Mouse (Mus musculus) urinary bladder, postnatal 25 days (tissue): ENCODE data around the gene Cacna1a.
"Not testable (repeated sequence)": the region's sequence is repeated elsewhere in the genome, so short reads cannot be mapped to it uniquely, and the experiment has no call there.

Source experiments
- DNase-seq: peaks from one replicate; pipeline ENCODE4 v3.0.0; 2022; ENCODE audit warnings: low spot score

The Cacna1a gene

DNA sequence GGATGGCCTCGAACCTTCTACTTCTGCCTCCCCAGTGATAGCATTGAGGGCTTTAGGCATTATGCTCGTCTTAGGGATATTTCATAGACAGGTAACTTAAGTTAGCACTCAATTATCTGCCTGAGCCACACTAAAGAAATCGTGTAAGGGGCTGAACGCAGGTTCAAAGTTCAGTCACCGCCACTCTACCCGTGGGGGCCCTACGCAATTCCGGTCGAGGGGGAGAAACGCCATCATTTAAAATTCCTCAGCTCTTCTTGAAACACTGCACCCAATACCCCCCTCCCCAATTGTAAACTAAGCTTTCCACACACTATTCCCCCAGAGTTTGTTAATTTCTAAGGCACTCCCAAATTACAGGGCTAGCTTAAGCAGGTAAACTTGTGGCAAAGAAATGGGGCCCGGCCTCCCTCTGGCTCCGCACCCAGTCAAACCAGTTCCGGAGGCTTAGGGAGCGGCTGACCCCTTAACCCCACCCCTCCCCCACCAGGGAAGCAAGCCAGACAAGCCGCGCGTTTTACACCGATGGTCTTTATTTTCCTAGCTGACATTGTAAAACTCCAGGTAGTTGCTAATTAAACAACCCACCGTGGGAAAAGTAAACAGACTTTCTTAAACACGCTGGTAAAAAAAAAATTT lies 272.7 kb downstream of the Cacna1a start:
- DNase-seq: peak; percentile 79

DNA sequence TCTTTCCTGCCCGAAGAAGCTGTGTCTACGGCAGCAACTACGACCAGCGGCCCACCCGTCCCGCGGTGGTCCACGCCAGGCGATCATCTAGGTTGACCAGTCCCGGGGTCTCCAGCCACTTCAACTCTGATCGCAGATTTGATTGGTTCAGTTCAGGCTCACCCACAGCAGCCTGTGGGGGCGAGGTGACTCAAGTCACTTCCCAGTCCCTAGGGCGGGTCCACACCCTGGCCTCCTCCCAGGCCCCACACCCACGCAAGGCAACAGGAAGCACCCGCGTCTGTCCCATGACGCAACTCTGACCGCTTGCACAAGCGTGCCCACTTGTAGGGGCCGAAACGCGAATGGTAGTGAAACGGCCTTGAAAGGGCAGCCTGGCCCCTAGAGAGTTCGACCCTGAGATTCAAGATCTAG lies 273.2 kb downstream of the Cacna1a start:
- DNase-seq: peak; percentile 90

DNA sequence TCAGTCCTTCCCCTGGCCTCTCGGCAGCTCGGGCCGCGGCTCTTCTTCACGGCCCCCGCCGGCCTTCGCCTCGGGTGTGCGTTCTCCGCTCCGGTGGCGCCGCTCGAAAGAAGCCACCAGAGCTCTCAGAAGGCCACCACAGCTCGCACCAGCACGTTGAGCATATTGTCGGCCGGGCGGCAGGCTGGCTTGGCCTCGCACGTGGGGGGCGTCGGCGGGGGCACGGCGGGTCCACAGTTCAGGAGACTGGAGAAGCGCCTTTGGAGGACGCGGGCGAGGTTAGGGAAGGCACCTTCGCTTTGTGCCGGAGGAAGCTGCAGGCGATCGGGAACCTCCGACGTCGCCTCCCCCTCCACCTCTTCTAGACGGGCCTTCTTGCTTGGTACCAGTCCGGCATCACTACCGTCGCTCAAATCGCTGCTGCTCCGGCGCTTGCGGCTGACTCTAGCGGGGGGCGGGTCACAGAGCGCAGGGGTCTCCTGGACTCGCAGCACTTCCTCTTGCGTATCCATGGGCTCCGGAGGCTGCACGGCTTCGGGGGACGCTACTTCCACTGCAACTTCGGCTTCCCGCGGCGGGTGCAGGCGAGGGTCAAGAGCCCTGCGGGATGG lies 273.8 kb downstream of the Cacna1a start:
- peak; percentile 42 for DNase-seq

DNA sequence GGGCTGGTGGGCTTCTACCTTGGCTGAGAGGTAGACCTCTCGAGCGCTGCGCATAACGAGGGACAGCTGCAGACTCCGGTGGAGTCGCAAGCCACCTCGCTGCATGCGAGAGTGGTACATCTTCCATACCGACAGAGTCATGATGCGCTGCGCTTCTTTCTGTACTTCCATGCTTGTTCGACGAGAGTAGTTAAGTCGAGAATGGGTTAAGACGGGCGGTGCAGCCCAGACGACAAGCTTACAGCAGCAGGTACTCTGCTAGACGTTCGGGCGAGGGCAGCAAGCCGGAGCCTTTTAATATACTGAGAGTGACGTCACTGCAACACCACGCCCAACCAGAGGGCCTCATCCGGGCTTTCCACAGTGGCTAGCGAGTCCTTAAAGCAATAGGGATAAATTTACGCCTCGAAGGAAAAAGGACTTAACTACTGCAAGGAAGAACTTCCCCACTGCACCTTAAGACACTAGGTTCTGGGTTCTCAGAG lies 274.4 kb downstream of the Cacna1a start, which contains the start of gene Ier2:
Ier2 (minus strand) TSS at position 272 of the 485 bp plus-strand sequence.
- DNase-seq: peak; percentile 95

DNA sequence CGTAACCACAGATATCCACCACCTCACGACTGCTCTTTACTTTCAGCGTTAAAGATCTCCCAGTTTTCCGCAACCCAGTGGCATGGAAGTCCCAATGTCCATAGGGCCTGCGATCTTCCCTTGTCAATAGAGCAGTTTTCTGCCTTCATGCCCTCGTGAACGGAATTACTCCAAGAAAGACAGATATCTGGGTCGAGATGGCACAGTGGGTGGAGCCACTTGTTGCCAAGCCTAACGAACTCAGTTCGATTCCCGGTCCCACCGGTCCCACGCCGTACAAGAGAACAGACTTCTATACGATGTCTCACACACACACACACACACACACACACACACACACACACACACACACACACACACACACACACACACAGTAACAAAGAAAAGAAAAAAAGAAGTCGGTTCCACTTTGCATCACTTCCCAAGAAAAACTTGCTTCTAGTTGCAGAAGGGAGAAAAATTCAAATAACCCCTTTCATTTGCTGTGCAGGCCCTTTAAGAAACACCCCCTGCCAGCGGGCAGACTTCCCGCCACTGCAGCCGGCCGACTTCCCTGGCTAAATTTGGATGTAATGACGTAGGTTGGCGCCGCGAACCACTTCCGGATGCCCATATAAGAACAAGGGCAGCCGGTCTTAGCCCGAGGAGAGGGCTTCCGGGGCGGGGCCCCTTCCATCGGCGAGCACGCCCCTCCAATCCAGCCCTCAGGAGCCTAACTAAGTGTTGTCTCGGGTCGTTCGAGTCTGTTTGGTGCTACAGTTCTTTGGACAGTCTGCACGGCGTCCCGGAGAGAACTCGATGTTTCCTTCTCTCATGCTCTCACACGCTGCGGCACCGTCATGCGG lies 275.5 kb downstream of the Cacna1a start:
- DNase-seq: peak; percentile 95

DNA sequence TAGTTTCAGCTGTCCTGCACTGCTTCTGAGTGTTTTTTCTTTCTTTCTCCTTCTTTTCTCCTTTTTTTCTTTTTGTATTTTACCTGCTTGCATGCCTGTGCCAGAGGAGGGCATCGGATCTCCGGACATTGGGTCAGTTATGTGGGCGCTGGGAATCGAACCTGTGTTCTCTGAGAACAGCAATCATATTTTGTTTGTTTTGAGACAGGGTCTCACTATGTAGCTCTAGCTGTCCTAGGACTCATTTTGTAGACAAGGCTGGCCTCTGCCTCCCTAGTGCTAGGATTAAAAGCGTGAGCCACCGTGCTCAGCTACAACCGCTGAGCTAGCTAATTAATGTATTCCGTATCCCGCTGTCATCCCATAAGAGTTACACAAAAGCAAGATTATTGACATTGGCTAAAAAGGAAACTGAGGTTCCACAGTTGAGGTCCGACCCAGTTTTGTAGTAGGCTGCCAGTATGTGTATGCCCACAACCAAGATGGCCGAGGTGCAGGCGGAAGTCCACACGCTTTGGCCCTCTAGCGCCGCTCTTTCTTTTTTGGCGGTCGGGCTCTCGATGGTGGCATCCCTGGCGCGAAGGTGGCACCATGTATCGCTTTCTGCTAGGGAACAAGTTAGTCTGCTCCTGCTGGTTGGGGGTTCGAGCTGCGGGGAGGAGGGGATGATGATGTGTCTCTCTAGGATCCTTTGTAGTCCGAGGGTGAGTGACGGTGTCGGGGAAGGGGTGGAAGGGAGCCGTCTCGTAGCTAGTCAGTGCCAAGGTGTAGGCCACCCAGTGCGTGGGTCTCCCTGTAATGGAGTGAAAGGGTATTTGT lies 276.5 kb downstream of the Cacna1a start:
- DNase-seq: peak; percentile 67

DNA sequence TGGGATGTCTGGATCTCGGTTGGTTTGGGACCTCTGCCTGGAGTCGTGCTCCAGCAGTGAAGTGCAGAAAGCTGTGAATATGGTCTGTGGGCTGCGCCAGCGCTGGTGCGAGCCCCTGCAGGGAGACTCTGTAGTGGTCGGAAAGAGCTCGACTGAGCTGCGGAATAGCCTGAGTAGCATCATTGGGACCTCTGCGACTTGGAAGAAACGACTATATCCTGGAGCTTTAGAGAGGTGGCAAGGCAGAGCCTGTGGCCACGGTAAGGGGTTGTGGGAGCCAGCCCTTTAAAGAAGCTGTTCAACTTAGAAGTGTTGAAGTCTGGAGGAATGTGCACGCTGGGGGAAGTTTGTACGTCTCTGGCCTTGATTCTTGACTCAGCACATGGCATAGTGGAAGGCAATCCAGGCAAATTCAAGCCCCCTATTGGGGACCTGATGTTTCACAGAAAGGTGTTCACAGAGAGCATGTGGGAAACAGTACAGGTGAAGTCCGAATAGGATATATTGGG lies 277.2 kb downstream of the Cacna1a start:
- DNase-seq: no peak

DNA sequence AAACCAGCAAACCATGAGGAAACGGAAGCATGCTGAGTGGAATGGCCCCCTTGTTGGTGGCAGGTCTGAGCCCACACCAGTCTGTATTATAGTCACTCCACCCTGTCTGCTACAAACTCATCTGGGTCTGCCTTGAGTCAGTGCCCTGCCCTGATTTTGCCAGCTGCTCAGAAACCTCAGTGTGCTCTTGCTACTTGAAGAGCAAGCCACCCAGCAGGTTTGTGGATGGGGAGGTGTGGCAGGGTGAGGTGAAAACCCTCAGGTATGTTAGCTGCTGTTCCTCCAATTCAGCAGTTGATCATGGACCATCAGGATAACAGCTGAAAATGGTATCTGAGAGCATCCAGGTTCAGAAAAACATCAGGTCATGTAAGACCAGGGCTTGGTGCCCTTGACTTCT lies 279.8 kb downstream of the Cacna1a start:
- DNase-seq: no peak

DNA sequence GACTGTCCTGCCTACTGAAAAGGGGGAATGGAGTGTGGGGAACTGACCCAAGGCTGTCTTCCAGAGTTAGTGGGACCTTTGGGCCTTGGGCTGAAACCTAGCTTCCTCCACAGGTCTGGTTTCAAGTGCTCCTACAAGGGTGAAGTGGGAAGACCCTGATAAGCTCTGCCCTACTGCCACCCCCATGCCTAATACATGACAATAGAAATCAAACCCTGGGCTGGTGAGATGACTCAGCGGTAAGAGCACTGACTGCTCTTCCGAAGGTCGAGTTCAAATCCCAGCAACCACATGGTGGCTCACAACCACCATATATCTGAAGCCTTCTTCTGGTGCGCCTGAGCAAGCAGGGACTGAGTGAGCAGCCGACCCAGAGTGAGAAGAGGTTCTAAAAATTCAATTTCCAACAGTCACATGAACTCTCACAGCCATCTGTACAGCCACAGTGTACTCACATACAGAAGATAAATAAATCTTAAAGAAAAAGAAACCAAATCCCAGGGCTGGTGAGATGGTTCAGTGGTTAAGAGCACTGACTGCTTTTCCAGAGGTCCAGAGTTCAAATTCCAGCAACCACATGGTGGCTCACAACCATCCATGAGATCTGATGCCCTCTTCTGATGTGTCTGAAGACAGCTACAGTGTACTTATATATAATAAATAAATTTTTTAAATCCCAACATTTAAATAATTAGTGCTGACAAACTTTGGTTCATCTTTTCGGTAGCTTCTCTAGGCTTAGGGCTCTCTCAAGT lies 280.7 kb downstream of the Cacna1a start:
- DNase-seq: no peak

DNA sequence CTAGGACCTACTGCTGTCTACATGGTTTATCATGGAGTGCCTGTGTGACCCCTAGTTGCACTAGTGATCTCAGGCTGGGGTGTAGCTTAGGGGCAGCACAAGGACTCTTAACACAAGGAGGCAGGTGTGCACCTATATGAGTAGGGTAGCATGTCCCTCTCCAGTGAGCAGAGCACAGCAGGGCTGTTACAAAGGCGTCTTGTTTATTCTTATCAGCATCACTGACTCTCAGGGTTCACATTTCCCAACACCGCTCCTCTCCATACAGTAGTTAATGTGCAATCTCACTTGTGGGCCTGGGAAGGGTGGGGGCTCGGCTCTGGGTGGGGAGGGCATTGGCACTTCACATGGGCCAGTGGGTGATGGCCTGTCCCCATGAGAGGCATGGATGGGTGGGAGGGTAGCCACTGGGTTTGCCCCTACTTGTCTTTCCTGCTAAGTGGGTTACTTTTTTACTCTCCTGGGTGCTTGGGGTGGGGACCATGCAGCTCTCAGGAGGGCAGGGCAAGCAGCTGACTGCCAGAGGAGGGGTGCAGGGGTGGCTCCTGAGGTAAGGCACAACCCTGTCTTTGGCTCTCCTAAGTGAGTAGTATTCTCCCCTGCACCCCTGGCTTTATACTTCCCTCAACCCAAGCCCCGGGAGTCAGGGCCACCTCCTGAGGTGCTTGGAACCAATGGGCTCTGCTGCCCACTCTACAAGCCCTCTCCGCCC lies 282.2 kb downstream of the Cacna1a start:
- not testable (repeated sequence) for DNase-seq

DNA sequence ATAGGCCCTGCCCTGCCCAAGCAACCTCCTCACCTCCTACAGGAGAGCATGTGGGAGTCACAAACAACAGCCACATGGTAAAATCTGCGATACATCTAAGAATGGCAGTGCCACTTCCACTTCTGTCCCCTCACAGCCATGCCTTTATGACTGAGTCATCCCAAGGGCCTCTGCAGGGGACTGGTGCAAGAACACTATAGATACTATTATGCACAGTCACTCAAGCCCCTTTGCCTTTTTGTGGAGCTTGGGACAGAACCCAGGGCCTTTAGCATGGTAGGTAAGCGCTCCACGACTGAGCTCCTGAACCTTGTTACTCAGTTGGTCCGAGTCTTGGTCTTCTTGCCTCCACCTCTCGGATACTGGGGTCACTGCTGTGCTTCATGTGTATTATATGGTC lies 289.1 kb downstream of the Cacna1a start:
- DNase-seq: no peak

DNA sequence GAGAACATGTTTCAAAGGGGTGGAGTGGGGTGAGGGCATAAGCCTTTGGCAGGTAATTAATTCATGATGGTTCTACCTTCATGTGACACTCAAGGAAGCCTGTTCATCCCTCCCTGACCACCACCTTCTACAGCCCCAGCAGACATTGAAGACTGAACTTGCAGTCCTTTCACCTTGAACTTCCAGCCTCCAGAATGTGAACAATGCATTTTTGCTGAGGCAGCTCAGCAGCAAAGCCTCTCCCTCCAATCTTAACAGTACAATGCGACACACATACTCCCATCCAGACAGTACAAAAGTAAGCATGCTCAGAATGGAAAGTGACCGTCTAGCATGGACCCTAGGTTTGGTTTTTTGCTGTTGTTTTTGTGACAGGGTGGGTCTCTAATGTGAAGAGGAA lies 293.2 kb downstream of the Cacna1a start:
- DNase-seq: no peak

DNA sequence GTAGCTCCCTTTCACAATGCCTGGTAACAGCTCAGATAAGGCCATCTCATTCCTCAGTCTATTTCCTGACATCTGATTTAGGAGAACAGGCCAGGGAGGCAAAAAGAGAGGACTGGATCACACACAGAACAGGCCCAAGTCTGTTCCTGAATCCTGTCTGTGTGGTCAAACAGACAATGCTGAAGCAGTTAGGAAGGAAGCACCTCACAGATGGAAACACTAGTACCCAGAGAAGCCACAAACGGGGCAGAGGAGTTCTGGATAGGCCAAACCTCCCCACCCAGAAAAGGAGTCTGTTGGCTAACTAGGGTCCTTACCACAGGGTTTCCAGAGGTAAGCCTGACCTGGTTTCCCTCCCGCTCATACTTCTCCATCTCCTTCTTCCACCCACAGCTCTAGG lies 294.0 kb downstream of the Cacna1a start:
- DNase-seq: no peak

DNA sequence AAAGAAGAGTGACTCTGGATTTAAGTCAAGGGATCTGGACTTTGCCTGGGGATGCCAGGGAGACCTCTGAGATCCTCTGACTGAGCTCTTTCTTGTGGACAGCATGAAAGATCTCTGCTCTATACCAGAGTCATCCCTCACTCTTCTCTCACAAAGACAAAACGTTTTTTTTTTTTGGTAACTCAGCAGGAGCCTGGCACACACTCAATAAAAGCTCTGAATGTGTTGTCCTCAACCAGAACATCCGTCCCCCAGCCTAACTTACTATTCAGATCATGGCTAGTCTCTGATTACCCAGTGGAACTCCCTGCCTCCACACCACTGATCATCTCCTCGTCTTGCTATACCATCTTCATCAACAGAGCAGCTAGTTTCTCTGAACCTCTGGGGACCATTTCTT lies 296.3 kb downstream of the Cacna1a start:
- DNase-seq: no peak

DNA sequence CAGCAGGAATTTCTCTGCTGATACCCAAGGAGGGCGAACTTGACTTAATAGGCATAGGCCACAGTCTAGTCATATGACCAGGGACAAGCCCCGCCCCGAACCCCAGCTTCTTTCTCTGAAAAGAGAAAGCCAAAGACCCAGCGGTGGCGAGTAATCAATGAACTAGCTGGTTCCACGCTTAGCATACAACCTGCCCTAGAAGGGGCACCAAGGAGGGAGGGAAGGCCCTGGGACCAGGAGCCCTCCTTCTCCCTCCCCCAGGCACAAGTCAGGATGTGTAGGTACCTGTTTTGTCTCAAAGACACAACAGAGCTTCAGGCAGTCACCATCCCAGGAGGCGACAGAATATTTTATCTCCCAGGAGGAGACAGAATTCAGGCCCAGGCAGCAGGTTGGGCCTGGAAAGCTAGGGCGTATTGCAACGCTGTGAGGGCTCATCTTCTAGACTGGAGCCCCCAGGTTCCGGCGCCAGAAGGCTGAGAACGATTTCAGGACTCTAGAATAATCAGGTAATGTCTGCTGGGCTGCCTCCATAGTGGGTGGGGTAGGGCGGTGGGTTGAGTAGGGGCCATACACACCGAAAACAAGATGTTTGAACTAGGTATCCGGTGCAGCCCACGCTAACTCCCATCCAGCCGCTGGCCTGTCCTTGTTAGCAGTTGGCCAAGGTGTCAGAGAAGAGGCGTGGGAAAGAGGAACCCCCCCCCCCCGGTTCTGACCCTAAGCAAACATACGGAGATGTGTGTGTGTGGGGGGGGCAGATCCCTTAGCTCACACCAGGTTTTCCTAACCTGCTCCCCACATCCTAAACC lies 298.2 kb downstream of the Cacna1a start, which contains the start of gene Trmt1:
Trmt1 (plus strand) TSS at position 117 of the 812 bp plus-strand sequence.
- no peak for DNase-seq

DNA sequence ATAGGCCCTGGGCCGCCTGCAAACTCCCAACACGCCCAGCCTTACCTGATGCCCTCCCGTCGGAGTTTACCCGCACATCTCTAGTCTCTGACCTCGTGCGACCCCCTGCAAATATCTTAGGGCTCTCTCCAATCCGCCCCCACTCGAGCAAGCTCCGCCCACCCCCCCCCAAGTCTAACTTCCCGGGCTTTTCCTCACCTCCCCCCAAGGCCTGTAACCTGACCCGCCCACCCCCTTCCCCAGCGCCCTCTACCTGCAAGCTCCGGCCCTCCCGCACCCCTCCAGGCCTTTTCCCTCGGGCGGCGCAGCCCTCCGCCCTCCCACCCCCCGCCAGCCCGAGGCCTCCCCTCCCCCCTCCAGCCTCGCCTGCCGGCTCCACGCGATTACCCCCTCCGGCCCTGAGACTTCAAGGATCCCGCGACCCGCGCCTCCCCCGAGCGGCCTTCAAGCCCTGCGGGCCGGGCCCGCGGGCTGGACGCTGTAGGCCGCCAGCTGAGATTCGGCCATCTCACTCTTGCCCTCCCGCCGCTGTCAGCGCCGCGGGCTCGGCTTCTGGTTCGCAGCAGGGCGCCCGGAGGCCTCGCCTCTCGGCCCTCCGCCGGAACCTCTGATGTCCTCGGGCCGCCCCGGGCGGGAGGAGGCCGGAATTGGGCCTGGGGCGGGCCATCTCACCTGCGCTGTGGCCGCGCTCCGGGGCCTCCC lies 298.9 kb downstream of the Cacna1a start:
- no peak for DNase-seq

DNA sequence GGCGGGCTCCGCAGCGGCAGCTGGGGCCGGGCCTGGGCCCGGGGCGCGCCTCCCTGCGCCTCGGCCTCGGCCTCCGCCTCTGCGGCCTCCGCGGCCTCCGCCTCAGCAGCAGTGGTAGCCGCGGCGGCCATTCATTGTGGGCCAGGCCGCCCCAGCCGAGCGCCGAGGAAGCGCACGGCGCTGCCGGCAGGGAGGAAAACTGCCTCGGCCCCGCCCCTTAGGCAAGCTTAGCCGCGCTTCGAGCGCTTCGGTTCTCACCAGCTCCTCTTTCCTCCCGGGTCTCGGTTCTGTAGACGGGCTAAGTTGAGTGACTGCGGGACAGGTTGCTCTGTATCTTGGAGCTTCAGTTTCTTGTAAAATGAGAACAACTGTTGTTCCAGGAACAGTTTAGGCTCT lies 299.5 kb downstream of the Cacna1a start, which contains the start of gene Nacc1:
Nacc1 (minus strand) TSS at position 158 of the 396 bp plus-strand sequence.
- peak; percentile 83 for DNase-seq

DNA sequence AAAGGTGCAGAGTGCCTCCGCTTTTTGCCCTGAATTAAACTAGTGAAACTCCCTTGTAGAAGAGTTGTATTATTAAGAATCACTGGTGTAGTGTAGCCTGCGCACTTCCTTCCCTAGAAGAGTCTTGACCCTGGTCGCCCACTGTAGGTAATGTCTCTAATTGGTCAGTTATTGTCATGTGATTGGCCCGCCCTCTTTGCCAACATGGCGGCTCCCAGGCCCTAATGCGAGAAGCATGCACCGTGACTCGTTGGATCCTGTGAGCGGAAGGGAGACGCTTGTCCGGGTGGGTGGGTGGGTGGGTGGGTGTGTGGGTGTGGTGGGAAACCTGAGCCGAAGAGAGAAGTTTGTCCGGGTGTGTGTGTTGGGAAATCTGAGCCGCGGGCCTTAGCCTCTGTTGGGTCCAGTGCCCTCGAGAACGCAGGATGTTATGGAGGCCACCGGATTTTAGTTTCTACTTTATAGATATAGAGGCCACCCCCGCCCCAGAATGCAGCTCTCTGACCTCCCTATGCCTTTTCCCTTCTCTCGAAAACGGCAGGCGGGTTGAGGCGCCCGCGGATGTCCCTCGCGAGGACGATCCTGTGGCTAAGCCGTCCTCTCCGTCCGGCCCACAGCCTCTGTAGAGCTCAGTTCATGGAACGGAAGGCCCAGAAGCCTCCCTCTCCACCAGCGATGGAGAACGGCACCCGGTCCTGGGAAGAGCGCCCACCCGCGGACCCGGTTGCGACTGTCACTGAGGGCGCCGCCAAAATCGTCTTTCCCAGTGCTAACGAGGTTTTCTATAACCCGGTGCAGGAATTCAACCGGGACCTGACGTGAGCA lies 301.1 kb downstream of the Cacna1a start:
- peak; percentile 85 for DNase-seq
